Mouse (Mus musculus) ES-Bruce4 (cell line): Measurements from ENCODE around the gene Gstp3.

Experiments
- CTCF ChIP-seq: IDR thresholded peaks from one replicate; pipeline ENCODE4 v1.8.1; 2011; ENCODE audit warnings: low read depth, low read length
- POLR2A ChIP-seq: IDR thresholded peaks from one replicate; pipeline ENCODE4 v1.8.1; 2011; ENCODE audit warnings: low read length; ENCODE audit not compliant: insufficient read depth

- TF ChIP-seq POLR2A (no peak), CTCF (no peak)
These were observed 16.2 kb upstream of the Gstp3 start for GRCm38 (mm10) chr19:4075531-4075930.
